Mouse (Mus musculus) stomach, embryonic 15.5 days (tissue): ENCODE measurements around the gene Gm10318. TPM values are rescaled to one million over a fixed set of nuclear protein-coding genes. Genes with fewer than 3 reads are reported as not detected.

ENCODE experiments used
- ATAC-seq: fragments of 200-750 bp; cut with Nextera tagmentation; 2 replicates; pipeline ENCODE4 v1.8.0; 2017; ENCODE audit warnings: low read depth, moderate number of reproducible peaks, moderate TSS enrichment; ENCODE audit not compliant: insufficient read depth, low FRiP score
- H3K27ac ChIP-seq: fragments of 300-500 bp; sonication (generic); 2 replicates; pipeline ENCODE4 v1.5.1; 2015; ENCODE audit warnings: mild to moderate bottlenecking, inconsistent platforms
- H3K27me3 ChIP-seq: fragments of 300-500 bp; sonication (generic); replicated peaks from 2 replicates; pipeline ENCODE4 v1.6.1; 2015; ENCODE audit warnings: inconsistent platforms
- H3K36me3 ChIP-seq: fragments of 300-500 bp; sonication (generic); 2 replicates; pipeline ENCODE4 v1.6.1; 2015; ENCODE audit warnings: inconsistent platforms
- H3K4me1 ChIP-seq: fragments of 300-500 bp; sonication (generic); 2 replicates; pipeline ENCODE4 v1.6.1; 2015; ENCODE audit warnings: inconsistent platforms
- H3K4me2 ChIP-seq: fragments of 300-500 bp; sonication (generic); 2 replicates; pipeline ENCODE4 v1.6.1; 2015; ENCODE audit warnings: mild to moderate bottlenecking, inconsistent platforms
- H3K4me3 ChIP-seq: fragments of 300-500 bp; sonication (generic); replicated peaks from 2 replicates; pipeline ENCODE4 v1.5.1; 2015; ENCODE audit warnings: inconsistent platforms
- H3K9ac ChIP-seq: fragments of 300-500 bp; sonication (generic); 2 replicates; pipeline ENCODE4 v1.6.1; 2015; ENCODE audit warnings: inconsistent platforms
- H3K9me3 ChIP-seq: fragments of 300-500 bp; sonication (generic); 2 replicates; pipeline ENCODE4 v1.6.1; 2016; ENCODE audit warnings: inconsistent platforms
- WGBS: fragments of 180-500 bp; shearing (Covaris S2); methylation state at CpG from one replicate; pipeline ENCODE4 v1.1.7; 2015; 5-methylcytosine and 5-hydroxymethylcytosine counted together
- polyA plus RNA-seq: library from polyadenylated mRNA; unstranded; fragments of >200 nt; fragmentation: Nextera tagmentation; extraction: Ambion mirVana; gene quantifications from 2 replicates; pipeline ENCODE4 v1.2.1, GENCODE M21; 2015

The Gm10318 gene
- polyA plus RNA-seq, 1 experiment from 2014 or later: not detected

- no peaks in the 10 kb centered on the region for H3K4me1 ChIP-seq
- no peaks in the 10 kb centered on the region for H3K9me3 ChIP-seq
- 46% methylated on average over 7 of the region's 7 CpGs for WGBS
- H3K27ac ChIP-seq: no peak within 1 kb of the TSS
- ATAC-seq: no peak
- H3K36me3 ChIP-seq: no peaks in the 10 kb centered on the region
- no peak within 1 kb of the TSS for H3K9ac ChIP-seq
- no peak within 1 kb of the TSS for H3K4me3 ChIP-seq
- no peak within 1 kb of the TSS for H3K4me2 ChIP-seq
- H3K27me3 ChIP-seq: no peaks in the 10 kb centered on the region
These were observed 9.0 kb downstream of the Gm10318 start, which contains the start of gene Gm3285 for GRCm38 (mm10) chr10:77861675-77862074. TSS of gene Gm3285 (plus strand) at chr10:77861975.

DNA sequence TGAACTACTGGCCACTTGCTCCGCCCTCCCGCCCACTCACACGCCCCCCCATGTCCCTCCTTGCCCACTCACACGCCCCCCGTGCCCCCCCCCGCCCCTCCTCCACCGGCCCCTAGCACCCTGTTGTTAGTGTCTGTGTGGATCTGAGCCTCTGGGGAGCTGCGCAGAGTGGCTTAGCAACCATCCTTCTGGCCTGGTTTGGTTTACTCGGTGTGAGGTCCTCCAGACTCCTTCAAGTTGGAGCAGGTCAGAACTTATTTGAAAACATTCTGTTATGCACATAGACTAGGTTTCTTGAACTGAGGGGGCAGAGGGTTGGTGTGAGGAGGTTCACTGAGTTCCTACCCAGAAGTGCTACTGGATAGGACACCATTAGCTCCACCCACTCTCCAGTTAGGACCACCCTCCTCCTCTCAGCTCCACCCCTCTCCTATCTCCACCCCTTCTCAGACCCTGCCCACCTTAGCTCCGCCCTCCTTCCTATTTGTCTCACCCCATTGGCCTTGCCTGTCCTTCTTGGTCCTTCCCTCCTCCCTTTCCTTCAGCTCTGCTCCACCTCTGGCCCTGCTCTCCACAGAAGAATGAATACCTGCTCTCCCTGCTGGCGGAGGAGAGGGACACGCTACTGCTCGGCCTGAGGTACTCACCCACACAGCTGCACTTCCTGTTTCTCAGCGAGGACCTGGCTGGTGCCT lies 11.6 kb downstream of the Gm10318 start:
- no peaks in the 10 kb centered on the region for H3K9me3 ChIP-seq
- H3K9ac ChIP-seq: no peak overlapping the region
- 30% methylated on average over 14 of the region's 14 CpGs for WGBS
- peak overlapping the region; percentile 46 for H3K4me2 ChIP-seq
- H3K27ac ChIP-seq: peak overlapping the region; percentile 13; the same call in 1 of the 2 replicates
- H3K36me3 ChIP-seq: no peaks in the 10 kb centered on the region
- H3K27me3 ChIP-seq: no peaks in the 10 kb centered on the region
- ATAC-seq: peak; percentile 88
- H3K4me1 ChIP-seq: no peaks in the 10 kb centered on the region
- H3K4me3 ChIP-seq: peak overlapping the region; percentile 26

DNA sequence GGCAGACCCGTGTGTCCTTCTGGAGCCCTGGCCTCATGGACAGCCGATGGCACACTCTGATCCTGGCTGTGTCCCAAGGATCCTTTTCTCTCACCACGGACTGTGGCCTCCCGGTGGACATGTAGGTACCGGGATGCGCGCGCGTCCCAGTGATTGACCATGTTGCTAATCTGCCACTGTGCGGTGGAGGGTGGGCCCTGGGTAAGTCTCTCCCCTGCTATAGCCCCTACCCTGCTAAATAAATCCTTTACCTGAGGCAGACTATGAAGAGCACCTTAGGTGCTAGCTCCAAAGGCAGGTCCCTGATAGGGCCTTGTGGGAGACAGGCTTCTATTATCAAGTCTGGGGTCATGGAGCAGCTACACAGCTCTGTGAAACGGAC lies 12.1 kb downstream of the Gm10318 start:
- no peaks in the 10 kb centered on the region for H3K36me3 ChIP-seq
- WGBS: 30% methylated on average over 11 of the region's 11 CpGs
- no peak overlapping the region for H3K27ac ChIP-seq
- no peaks in the 10 kb centered on the region for H3K9me3 ChIP-seq
- H3K27me3 ChIP-seq: no peaks in the 10 kb centered on the region
- ATAC-seq: 0 out of 2 replicates have a peak, but pooled peaks have one; percentile 2
- H3K4me2 ChIP-seq: peak overlapping the region; percentile 46
- H3K4me1 ChIP-seq: no peaks in the 10 kb centered on the region
- peak overlapping the region; percentile 26 for H3K4me3 ChIP-seq
- no peak overlapping the region for H3K9ac ChIP-seq

GRCm38 (mm10) chr10:77867546-77867945 lies 14.9 kb downstream of the Gm10318 start:
- no peaks in the 10 kb centered on the region for H3K4me1 ChIP-seq
- H3K36me3 ChIP-seq: no peaks in the 10 kb centered on the region
- no peaks in the 10 kb centered on the region for H3K9me3 ChIP-seq
- WGBS: 0% methylated on average over 1 of the region's 1 CpGs
- H3K4me2 ChIP-seq: no peak overlapping the region
- no peak for ATAC-seq
- no peaks in the 10 kb centered on the region for H3K27me3 ChIP-seq
- no peak overlapping the region for H3K4me3 ChIP-seq
- no peak overlapping the region for H3K27ac ChIP-seq
- H3K9ac ChIP-seq: no peak overlapping the region

DNA sequence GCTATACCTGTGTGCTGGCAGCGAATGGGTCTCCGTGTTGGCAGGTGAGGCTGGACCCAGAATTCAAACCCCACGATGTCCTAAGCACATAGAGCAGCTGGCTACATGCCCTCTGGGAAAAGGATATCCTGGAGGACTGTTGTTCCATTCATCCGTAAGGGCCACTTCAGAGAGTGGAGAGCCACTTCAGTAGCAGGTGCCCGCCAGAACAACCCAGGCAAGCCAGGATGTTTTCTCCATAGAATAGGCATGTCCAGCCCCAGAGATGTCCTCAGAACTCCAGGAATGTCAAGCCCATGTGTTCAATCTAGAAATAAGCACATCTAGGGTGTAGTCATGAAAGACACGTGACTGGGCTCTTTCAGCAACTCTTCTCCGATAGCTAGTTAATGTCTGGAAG lies 17.0 kb downstream of the Gm10318 start:
- Histone ChIP-seq H3K4me3 (no peak overlapping the region), H3K4me2 (no peak overlapping the region), H3K36me3 (no peaks in the 10 kb centered on the region), H3K27me3 (no peaks in the 10 kb centered on the region), H3K9ac (no peak overlapping the region), H3K9me3 (no peaks in the 10 kb centered on the region), H3K4me1 (no peaks in the 10 kb centered on the region), H3K27ac (no peak overlapping the region)
- ATAC-seq: no peak
- 90% methylated on average over 7 of the region's 7 CpGs for WGBS

GRCm38 (mm10) chr10:77878985-77879384 lies 26.3 kb downstream of the Gm10318 start:
- Histone ChIP-seq H3K27ac (no peak overlapping the region), H3K36me3 (no peaks in the 10 kb centered on the region), H3K27me3 (no peaks in the 10 kb centered on the region), H3K4me3 (no peak overlapping the region), H3K9ac (no peak overlapping the region), H3K9me3 (no peaks in the 10 kb centered on the region), H3K4me1 (no peaks in the 10 kb centered on the region), H3K4me2 (no peak overlapping the region)
- no peak for ATAC-seq
- WGBS: 64% methylated on average over 6 of the region's 6 CpGs

GRCm38 (mm10) chr10:77880305-77880704 lies 27.6 kb downstream of the Gm10318 start:
- Histone ChIP-seq H3K9ac (no peak overlapping the region), H3K4me2 (no peak overlapping the region), H3K4me3 (no peak overlapping the region), H3K4me1 (no peaks in the 10 kb centered on the region), H3K36me3 (no peaks in the 10 kb centered on the region), H3K27me3 (no peaks in the 10 kb centered on the region), H3K9me3 (no peaks in the 10 kb centered on the region), H3K27ac (no peak overlapping the region)
- WGBS: 69% methylated on average over 3 of the region's 3 CpGs
- ATAC-seq: no peak

DNA sequence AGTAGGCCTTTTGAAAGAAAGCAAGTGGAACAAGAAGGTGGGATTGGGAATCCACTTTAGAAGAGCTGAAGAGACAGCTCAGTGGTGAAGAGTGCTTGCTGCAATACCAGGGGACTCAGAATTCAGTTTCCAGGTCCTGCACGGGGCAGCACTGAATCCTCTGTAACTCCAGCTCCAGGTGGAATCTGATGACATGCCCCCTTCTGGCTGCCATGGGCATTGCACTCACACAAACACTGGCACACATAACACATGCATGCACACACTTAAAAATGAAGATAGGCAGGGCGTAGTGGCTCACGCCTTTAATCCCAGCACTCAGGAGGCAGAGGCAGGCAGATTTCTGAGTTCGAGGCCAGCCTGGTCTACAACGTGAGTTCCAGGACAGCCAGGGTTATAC lies 29.9 kb downstream of the Gm10318 start:
- H3K4me1 ChIP-seq: no peaks in the 10 kb centered on the region
- H3K4me2 ChIP-seq: no peak overlapping the region
- no peaks in the 10 kb centered on the region for H3K27me3 ChIP-seq
- H3K9ac ChIP-seq: no peak overlapping the region
- no peaks in the 10 kb centered on the region for H3K36me3 ChIP-seq
- H3K9me3 ChIP-seq: no peaks in the 10 kb centered on the region
- ATAC-seq: no peak
- H3K4me3 ChIP-seq: no peak overlapping the region
- no peak overlapping the region for H3K27ac ChIP-seq
- WGBS: 87% methylated on average over 5 of the region's 5 CpGs

DNA sequence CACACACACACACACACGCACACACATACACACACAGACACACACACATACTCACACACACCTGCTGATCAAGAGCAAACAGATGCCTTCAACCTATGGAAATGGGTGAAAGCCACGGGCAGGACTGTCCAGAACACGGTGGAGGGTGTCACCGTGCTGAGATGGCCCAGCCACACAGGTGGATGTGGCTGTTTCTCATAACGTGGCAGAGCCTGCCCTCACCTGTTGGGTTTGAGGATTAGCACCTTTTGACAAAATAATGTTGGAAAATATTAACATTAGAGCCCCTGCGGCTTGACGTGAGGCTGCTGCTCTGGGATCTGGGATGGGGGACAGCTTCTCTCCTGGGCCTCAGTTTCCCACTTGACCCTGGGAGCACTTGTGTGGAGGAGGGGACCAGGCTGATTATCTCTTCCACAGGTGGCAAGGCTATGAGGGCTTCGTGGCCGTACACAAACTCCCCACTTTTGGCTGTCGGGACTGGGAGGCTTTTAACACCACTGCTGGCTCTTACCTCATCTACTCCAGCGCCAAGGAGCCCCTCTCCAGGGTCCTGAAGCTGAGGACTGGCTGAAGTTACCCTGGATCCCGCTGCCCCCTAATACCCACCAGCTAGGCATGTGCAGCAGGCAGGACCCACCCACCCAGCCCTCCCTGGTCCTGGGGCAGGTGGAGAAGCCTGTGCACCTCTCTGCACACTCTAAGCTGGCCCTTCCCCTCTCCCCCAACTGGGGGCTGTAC lies 33.5 kb downstream of the Gm10318 start:
- H3K4me3 ChIP-seq: no peak overlapping the region
- no peaks in the 10 kb centered on the region for H3K36me3 ChIP-seq
- H3K4me1 ChIP-seq: no peaks in the 10 kb centered on the region
- 43% methylated on average over 12 of the region's 12 CpGs for WGBS
- H3K9ac ChIP-seq: no peak overlapping the region
- H3K9me3 ChIP-seq: no peaks in the 10 kb centered on the region
- H3K27me3 ChIP-seq: no peaks in the 10 kb centered on the region
- H3K4me2 ChIP-seq: no peak overlapping the region
- no peak for ATAC-seq
- H3K27ac ChIP-seq: no peak overlapping the region

DNA sequence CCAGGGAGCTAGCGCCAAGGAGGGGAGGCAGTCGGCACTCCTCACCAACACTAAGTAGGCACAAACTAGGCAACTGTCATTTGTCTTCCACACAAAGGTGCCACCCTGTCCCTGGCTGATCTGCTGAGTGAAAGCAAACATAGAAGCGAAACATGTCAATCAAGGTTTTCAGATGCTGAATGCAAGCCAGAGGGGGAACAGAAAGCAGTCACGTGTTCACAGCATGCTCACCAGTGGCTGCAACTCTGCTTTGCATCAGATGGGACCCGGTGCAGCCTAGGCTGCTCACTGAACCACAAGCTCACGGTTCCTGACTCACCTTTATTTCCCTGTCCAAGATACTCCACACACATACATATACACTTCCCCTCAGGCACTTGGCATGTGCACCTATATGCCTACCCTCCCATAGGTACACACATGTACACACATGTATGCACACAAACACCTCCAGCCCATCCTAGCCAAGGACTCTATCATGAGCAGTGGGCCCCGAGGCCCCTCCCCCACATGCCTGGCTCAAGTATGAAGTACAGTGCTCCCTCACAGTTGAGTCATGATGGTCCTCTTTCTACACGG lies 38.4 kb downstream of the Gm10318 start:
- Histone ChIP-seq H3K27me3 (no peaks in the 10 kb centered on the region), H3K9me3 (no peaks in the 10 kb centered on the region), H3K27ac (no peak overlapping the region), H3K4me1 (no peaks in the 10 kb centered on the region), H3K4me2 (no peak overlapping the region), H3K4me3 (no peak overlapping the region), H3K9ac (no peak overlapping the region), H3K36me3 (no peaks in the 10 kb centered on the region)
- ATAC-seq: no peak
- 75% methylated on average over 8 of the region's 8 CpGs for WGBS

DNA sequence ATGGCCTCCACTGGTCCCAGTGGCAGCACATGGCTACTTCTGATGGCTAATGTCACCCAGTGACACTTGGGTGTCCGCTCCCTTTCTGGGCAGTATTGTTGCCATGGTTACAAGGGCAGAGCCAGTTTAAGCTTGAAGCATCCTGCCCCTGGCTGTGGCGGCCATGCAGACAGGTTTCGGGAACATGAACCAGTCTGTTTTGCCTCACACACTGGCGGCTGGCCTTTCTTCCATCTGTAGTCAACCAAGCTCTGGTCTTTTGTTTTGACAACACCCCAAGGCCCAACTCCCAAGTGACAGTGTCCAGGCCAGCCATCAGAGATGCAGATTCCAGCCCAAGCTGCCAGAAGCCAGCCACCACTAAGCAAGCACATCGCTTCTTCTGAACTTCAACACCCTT lies 42.9 kb downstream of the Gm10318 start:
- Histone ChIP-seq H3K27ac (no peak overlapping the region), H3K4me1 (no peaks in the 10 kb centered on the region), H3K9me3 (no peaks in the 10 kb centered on the region), H3K27me3 (no peaks in the 10 kb centered on the region), H3K4me3 (no peak overlapping the region), H3K36me3 (no peaks in the 10 kb centered on the region), H3K4me2 (no peak overlapping the region), H3K9ac (no peak overlapping the region)
- WGBS: 51% methylated on average over 5 of the region's 5 CpGs
- no peak for ATAC-seq

- Histone ChIP-seq H3K4me1 (no peaks in the 10 kb centered on the region; the same call in 1 of the 2 replicates), H3K36me3 (no peaks in the 10 kb centered on the region), H3K4me3 (no peak overlapping the region), H3K9ac (no peak overlapping the region), H3K4me2 (no peak overlapping the region), H3K9me3 (no peaks in the 10 kb centered on the region), H3K27me3 (no peaks in the 10 kb centered on the region), H3K27ac (no peak overlapping the region)
- 66% methylated on average over 7 of the region's 7 CpGs for WGBS
- ATAC-seq: no peak
These were observed 47.5 kb downstream of the Gm10318 start for GRCm38 (mm10) chr10:77900126-77900525.
